Mouse (Mus musculus): ENCODE results near the gene Dchs1.
"Not testable (repeated sequence)": the region's sequence is repeated elsewhere in the genome, so short reads cannot be mapped to it uniquely, and the experiment has no call there.

The Dchs1 gene

GRCm38 (mm10) chr7:105743246-105743925, 44.1 kb downstream of the Dchs1 start:
- CTCF ChIA-PET = interaction anchor here (1.1 kb wide), 1 partner anchor 9 kb away, joined by 3 read pairs; the partner anchor contains the start of gene Tpp1

DNA sequence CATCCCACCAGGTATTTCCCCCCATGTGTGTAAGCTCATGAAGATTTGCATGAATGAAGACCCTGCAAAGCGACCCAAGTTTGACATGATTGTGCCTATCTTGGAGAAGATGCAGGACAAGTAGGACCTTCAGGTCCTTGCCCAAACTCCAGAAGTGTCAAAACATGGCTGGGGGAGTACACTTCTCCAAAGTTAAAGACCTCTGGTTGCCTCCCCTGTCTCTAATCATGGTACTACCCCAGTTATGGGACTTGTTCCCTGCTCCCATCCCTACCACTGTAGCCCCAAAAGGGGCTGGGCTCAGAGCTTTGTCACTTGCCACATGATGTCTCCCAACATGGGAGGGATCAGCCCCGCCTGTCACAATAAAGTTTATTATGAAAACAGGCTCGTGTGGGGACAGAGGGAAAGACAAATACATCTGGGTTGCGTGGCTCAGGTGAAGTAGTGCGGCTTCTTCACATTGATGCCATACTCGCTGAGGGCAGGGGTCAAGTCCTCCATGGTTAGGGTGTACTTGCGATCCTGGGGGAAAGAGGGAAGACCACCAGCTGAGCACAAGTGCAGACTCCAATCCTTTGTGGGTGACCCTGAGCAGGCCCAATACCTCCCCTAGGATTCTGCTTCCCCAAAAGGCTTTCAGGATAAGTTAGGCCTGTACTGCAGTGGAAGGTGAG, 44.8 kb downstream of the Dchs1 start:
- CTCF ChIA-PET = not testable (repeated sequence)

- CTCF ChIA-PET = no interaction called here
Observed at GRCm38 (mm10) chr7:105741978-105742377, 45.5 kb downstream of the Dchs1 start.

DNA sequence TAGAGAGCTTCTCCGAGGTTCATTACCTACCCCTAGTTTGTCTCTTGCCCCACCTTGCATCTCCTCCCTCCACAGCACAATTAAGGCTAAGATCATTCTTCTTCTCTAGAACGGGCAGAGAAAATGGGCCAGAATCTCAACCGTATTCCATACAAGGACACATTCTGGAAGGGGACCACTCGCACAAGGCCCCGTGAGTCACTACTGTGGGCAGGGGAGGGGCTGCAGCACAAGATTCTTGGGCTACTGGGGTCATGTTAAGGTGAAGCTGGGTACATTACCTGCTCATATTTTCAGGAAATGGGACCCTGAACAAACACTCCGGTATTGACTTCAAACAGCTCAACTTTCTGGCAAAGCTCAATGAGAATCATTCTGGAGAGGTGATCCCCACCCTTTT, 46.6 kb downstream of the Dchs1 start:
- CTCF ChIA-PET = no interaction called here

DNA sequence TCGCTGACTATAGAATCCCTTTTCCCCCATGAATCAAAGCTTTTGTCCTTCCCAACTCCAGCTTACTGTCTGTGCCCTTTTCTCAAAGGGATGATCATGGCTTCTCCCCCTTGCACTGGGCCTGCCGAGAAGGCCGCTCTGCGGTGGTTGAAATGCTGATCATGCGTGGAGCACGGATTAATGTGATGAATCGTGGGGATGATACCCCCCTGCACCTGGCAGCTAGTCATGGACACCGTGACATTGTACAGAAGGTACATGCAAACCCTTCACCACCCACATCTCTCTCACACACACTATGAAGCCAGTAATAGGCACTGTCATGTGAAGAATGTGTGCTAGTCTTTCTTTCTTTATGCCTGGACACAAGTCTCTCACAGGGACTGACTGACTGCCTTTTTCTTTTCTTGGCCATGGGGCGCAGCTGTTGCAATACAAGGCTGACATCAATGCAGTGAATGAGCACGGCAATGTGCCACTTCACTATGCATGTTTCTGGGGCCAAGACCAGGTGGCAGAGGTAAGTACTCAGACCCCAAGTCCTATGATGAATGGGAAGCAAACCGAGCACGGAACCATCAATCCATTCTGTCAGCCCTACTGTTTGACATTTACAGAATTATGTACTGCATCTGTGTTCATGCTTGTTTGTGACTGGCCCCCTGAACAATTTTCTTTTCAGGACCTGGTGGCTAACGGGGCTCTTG, 47.2 kb downstream of the Dchs1 start:
- CTCF ChIA-PET = interaction anchor here (0.9 kb wide), 1 partner anchor 29 kb away, joined by 3 read pairs; no protein-coding TSS in a partner anchor

- CTCF ChIA-PET = interaction anchor here (0.6 to 0.9 kb wide), 2 partner anchors 12 to 28 kb away, joined by 3 to 5 read pairs; no protein-coding TSS in a partner anchor
Observed at GRCm38 (mm10) chr7:105738948-105739347, 48.5 kb downstream of the Dchs1 start.

- CTCF ChIA-PET = interaction anchor here (0.6 kb wide), 2 partner anchors 10 to 12 kb away, joined by 4 to 5 read pairs; no protein-coding TSS in a partner anchor
Observed at GRCm38 (mm10) chr7:105738286-105738685, 49.2 kb downstream of the Dchs1 start.

- CTCF ChIA-PET = interaction anchor here (0.6 kb wide), 1 partner anchor 9 kb away, joined by 4 read pairs; no protein-coding TSS in a partner anchor
Observed at GRCm38 (mm10) chr7:105737648-105738047, 49.8 kb downstream of the Dchs1 start.

GRCm38 (mm10) chr7:105736911-105737521, 50.4 kb downstream of the Dchs1 start, which contains the start of gene Rrp8:
TSS of gene Rrp8 (minus strand) at chr7:105737385.
- CTCF ChIA-PET = no interaction called here

DNA sequence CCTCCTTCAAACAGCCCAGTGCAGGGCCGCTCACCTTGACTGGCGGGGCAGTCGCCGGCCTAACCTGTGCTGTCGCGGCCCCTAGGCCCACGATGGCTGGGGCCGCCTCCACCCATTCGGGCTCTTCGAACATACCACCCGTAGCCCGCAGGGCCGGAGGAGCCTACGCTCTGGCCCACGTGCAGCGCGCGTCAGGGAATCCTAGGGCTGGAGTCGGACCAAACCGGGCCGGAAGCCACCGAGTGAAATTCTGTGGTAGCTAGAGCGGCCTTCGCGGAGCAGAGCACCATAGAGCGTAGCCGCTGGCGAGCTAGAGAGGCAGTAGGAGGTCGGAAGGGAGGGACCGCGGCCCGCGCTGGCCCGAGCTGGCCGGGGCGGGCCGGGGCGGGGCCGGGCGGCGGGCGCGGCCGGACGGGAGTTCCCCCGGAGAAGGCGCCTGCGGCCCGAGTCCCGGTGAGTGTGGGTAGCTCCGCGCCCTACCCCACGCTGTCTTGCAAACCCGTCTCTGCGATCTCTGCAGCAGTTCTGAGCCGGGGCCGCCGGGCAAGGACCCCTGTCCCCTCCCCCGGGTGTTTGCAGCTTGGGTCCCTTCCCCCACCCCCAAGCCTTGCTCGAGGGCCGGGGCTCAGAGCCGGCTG, 51.1 kb downstream of the Dchs1 start, which contains the start of gene Ilk:
Gene Ilk (plus strand): TSS at position 329 of the 638 bp plus-strand sequence.
- CTCF ChIA-PET = no interaction called here

DNA sequence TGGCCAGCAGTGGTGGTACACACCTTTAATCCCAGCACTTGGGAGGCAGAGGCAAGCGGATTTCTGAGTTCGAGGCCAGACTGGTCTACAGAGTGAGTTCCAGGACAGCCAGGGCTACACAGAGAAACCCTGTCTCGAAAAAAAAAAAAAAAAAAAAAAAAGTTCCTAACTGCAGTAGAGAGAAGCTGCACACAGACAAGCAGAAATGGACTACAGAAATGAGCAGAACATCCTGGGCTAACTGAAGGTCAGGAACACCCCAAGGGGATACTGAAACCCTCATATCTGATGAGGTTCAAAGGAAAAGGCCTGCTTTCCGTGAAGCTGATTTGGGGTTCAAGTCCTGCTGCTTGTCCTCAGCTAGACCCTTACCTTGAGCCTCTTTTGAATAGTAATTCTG, 52.0 kb downstream of the Dchs1 start:
- CTCF ChIA-PET = interaction anchor here (0.7 kb wide), 2 partner anchors 31 to 84 kb away, joined by 7 to 8 read pairs; no protein-coding TSS in a partner anchor

- CTCF ChIA-PET = no interaction called here
Observed at GRCm38 (mm10) chr7:105734826-105735225, 52.6 kb downstream of the Dchs1 start.

DNA sequence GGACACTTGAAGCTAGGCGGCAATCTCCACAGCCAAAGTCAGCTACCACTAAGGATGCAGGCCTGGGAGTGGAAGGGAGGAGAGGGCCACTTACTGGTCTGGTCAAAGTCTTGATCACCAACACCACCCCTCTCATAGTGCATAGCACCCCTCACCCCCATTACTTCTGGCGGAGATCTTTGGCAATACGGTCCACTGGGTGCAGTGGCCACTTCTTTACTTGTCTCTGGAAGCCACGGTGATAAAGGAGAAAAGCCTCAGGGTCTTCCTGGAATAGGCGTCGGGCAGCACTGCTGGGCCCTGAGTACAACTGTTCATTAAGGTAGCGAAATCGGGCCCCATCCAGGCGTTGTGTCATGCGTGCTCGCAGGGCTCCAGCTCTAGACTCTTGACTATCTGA, 53.6 kb downstream of the Dchs1 start:
- CTCF ChIA-PET = no interaction called here

GRCm38 (mm10) chr7:105728701-105729428, 58.6 kb downstream of the Dchs1 start:
- CTCF ChIA-PET = interaction anchor here (0.5 kb wide), 1 partner anchor 9 kb away, joined by 4 read pairs; no protein-coding TSS in a partner anchor

DNA sequence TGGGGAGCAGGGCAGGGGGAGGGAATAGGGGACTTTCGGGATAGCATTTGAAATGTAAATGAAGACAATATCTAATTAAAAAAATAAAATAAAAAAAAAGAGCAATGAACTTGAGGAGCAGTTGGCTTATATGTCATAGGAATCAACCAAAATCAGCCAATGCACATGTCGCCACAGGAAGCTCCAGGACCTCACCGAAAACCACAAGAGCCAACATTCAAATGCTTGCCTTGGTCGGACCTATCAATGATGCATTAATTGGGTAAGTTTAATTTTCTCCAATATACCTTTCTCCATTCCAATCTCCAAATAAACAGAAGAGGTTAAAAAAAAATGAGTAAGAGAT, 60.5 kb downstream of the Dchs1 start:
- CTCF ChIA-PET = interaction anchor here (0.6 to 1.6 kb wide), 2 partner anchors 12 to 92 kb away, joined by 4 to 5 read pairs; no protein-coding TSS in a partner anchor

GRCm38 (mm10) chr7:105726144-105726979, 61.1 kb downstream of the Dchs1 start:
- CTCF ChIA-PET = interaction anchor here (0.6 to 1.6 kb wide), 2 partner anchors 12 to 92 kb away, joined by 4 to 5 read pairs; no protein-coding TSS in a partner anchor

DNA sequence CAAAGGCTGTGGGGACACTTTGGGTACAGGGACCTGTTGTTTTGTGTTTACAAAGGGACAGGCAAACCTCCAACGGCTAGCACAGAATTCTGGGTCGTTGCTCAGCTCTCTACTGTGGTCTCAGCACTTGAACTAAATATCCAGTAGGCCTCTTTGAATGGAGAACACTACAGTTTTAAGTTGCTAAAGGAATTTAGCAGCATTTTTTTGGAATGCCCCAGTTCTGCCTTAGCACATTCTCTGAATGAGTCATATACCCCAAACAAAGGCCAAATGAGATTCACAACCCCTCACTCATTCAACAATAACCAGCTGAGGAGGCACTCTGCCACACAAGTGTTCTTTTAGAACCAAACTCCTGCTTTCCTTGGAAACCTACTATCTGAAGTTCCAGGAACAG, 65.5 kb downstream of the Dchs1 start:
- CTCF ChIA-PET = no interaction called here

- CTCF ChIA-PET = no interaction called here
Observed at GRCm38 (mm10) chr7:105715366-105715765, 72.1 kb downstream of the Dchs1 start.

GRCm38 (mm10) chr7:105708733-105709132, 78.7 kb downstream of the Dchs1 start:
- CTCF ChIA-PET = interaction anchor here (0.6 kb wide), 1 partner anchor 108 kb away, joined by 6 read pairs; no protein-coding TSS in a partner anchor

All from spleen, embryonic (tissue).